Comparison of ENCODE assay signal across 20 mouse cellular contexts in the genomic region with DNA sequence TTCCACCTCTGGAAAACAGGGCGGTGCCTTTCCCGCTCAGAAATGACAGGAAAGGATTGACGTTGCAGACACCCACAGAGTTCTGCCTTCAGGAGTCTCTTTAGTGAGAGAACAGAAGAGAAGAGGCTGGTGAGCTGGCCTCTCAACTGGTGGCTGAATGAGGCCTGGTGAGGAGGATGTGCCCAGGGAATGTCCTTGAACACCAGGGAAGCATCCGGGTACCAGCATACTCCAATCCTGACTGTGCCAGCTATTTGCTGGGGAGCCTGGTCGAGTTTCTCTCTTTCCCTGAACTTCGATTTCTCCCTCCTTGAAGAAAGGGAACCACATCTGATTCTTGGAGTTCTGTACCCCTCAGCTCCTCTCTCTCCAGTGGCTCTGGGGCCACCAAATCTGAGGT.
DNase-seq lines count a peak whose midpoint lies in the region; ATAC-seq and TF ChIP-seq lines count a peak whose summit lies in the region.
"Had no signal": no experiment of that assay in that cellular context is flagged by ENCODE, and none has a peak within 500 bp of the region (broad histone marks: within the 10 kb centered on the region; RNA-seq: fewer than 3 reads in every experiment).

No protein-coding gene starts in this region.

- no peak overlapping the region for H3K4me2 ChIP-seq in heart, embryonic 12.5 days
- H3K4me2 ChIP-seq in kidney, embryonic 15.5 days = no peak overlapping the region
- H3K4me2 ChIP-seq: intestine, embryonic 15.5 days; limb, embryonic 15.5 days; liver, embryonic 15.5 days; lung, embryonic 14.5 days; midbrain, embryonic 11.5 days; neural tube, embryonic 12.5 days had no signal

- no peaks in the 10 kb centered on the region for H3K36me3 ChIP-seq in heart, embryonic 12.5 days
- no peaks in the 10 kb centered on the region for H3K36me3 ChIP-seq in kidney, embryonic 15.5 days
- H3K36me3 ChIP-seq: G1E; intestine, embryonic 15.5 days; limb, embryonic 15.5 days; liver, embryonic 15.5 days; neural tube, embryonic 12.5 days had no signal

- DNase-seq in adrenal gland, adult 2 months = peak; percentile 54
- DNase-seq in adrenal gland, adult 8-10 months = no peak
- DNase-seq in heart, adult 11 months = no peak
- DNase-seq in kidney, adult 18-20 months = no peak
- DNase-seq: cerebellum, adult 2 months; forebrain, postnatal 0 days had no signal

- no peak overlapping the region for H3K9ac ChIP-seq in heart, embryonic 12.5 days
- H3K9ac ChIP-seq in kidney, embryonic 15.5 days = no peak overlapping the region
- H3K9ac ChIP-seq: forebrain, postnatal 0 days; intestine, embryonic 15.5 days; limb, embryonic 15.5 days; liver, embryonic 15.5 days; lung, embryonic 14.5 days; neural tube, embryonic 12.5 days had no signal

- H3K27me3 ChIP-seq in heart, embryonic 12.5 days (replicated peaks) = no peaks in the 10 kb centered on the region
- H3K27me3 ChIP-seq in kidney, embryonic 15.5 days = 0 out of 2 replicates have a peak, but pooled peaks cover 15% of the 10 kb centered on the region
- H3K27me3 ChIP-seq: intestine, embryonic 15.5 days; limb, embryonic 15.5 days; neural tube, embryonic 12.5 days had no signal

- no peak overlapping the region for H3K4me3 ChIP-seq in heart, embryonic 12.5 days
- H3K4me3 ChIP-seq in kidney, embryonic 15.5 days (replicated peaks) = no peak overlapping the region
- no peak overlapping the region for H3K4me3 ChIP-seq in bone marrow macrophage, adult 2 months (ENCODE audit: insufficient read depth, low read length)
- H3K4me3 ChIP-seq: erythroblast, embryonic 14.5 days; intestine, embryonic 15.5 days; limb, embryonic 15.5 days; liver, embryonic 15.5 days; myocyte; neural tube, embryonic 12.5 days had no signal

- TF ChIP-seq CTCF in bone marrow macrophage, adult 2 months (IDR thresholded peaks at IDR 0.05; ENCODE audit: low read depth, low read length) = 0 out of 2 replicates have a peak, but pooled peaks have one; percentile 1

- 59% methylated on average over 6 of the region's 6 CpGs for WGBS in heart, embryonic 12.5 days
- WGBS in kidney, embryonic 15.5 days = 64% methylated on average over 6 of the region's 6 CpGs

- no peaks in the 10 kb centered on the region for H3K9me3 ChIP-seq in heart, embryonic 12.5 days (replicated peaks)
- no peaks in the 10 kb centered on the region for H3K9me3 ChIP-seq in kidney, embryonic 15.5 days (replicated peaks)
- H3K9me3 ChIP-seq: G1E; intestine, embryonic 15.5 days; limb, embryonic 15.5 days; liver, embryonic 15.5 days; neural tube, embryonic 12.5 days had no signal

- no peak for ATAC-seq in heart, embryonic 12.5 days (ENCODE audit: insufficient number of reproducible peaks, low FRiP score)
- no peak for ATAC-seq in kidney, embryonic 15.5 days (replicated peaks; ENCODE audit: low FRiP score)
- ATAC-seq: forebrain, postnatal 0 days; hindbrain, postnatal 0 days had no signal

- H3K4me1 ChIP-seq in heart, embryonic 12.5 days (replicated peaks) = peaks cover 74% of the 10 kb centered on the region
- H3K4me1 ChIP-seq in kidney, embryonic 15.5 days = peaks cover 42% of the 10 kb centered on the region
- 0 out of 2 replicates have a peak, but pooled peaks cover 5% of the 10 kb centered on the region for H3K4me1 ChIP-seq in bone marrow macrophage, adult 2 months (ENCODE audit: control insufficient read depth, insufficient read depth, low read length)
- H3K4me1 ChIP-seq: neural tube, embryonic 12.5 days had no signal

- TF ChIP-seq POLR2A in bone marrow macrophage, adult 2 months (IDR thresholded peaks at IDR 0.05; ENCODE audit: borderline replicate concordance, low read depth, low read length) = no peak

- H3K27ac ChIP-seq in heart, embryonic 12.5 days (ENCODE audit: poor library complexity, severe bottlenecking) = peak overlapping the region; percentile 47
- 0 out of 2 replicates have a peak overlapping the region, but pooled peaks have one; percentile 20 for H3K27ac ChIP-seq in kidney, embryonic 15.5 days
- H3K27ac ChIP-seq in bone marrow macrophage, adult 2 months (ENCODE audit: insufficient read depth, low read depth, low read length) = no peak overlapping the region
- H3K27ac ChIP-seq: hindbrain, postnatal 0 days; intestine, embryonic 15.5 days; limb, embryonic 15.5 days; liver, embryonic 15.5 days; neural tube, embryonic 12.5 days; stomach, postnatal 0 days had no signal
